Mouse (Mus musculus) common myeloid progenitor, adult 5-6 weeks (primary cell): ENCODE results near the gene Fkbp5. TPM values are rescaled to one million over a fixed set of nuclear protein-coding genes. Genes with fewer than 3 reads are reported as not detected.

ENCODE experiments used
- ATAC-seq: replicated peaks from 2 replicates; pipeline ENCODE4 v1.8.0; 2016; ENCODE audit warnings: low read depth, mild to moderate bottlenecking, moderate TSS enrichment, inconsistent platforms; ENCODE audit not compliant: poor library complexity, severe bottlenecking
- total RNA-seq: library from RNA; stranded (forward); fragments of 200-1000, 187-1606 nt; gene quantifications from 2 replicates; pipeline ENCODE4 v1.2.3, GENCODE M21; 2017

Gene Fkbp5
- total RNA-seq, 1 experiment from 2014 or later: 49.6 TPM

- ATAC-seq: no peak
Measured at GRCm38 (mm10) chr17:28352018-28352417, 165.3 kb downstream of the Fkbp5 start.

- no peak for ATAC-seq
Measured at GRCm38 (mm10) chr17:28351353-28351890, 165.9 kb downstream of the Fkbp5 start.

- peak; percentile 55 for ATAC-seq
Measured at GRCm38 (mm10) chr17:28350466-28351352, 166.6 kb downstream of the Fkbp5 start, which contains the start of gene Tead3. Gene Tead3, minus strand, starts transcription at chr17:28350817.

- no peak for ATAC-seq
Measured at GRCm38 (mm10) chr17:28349901-28350465, 167.3 kb downstream of the Fkbp5 start.

DNA sequence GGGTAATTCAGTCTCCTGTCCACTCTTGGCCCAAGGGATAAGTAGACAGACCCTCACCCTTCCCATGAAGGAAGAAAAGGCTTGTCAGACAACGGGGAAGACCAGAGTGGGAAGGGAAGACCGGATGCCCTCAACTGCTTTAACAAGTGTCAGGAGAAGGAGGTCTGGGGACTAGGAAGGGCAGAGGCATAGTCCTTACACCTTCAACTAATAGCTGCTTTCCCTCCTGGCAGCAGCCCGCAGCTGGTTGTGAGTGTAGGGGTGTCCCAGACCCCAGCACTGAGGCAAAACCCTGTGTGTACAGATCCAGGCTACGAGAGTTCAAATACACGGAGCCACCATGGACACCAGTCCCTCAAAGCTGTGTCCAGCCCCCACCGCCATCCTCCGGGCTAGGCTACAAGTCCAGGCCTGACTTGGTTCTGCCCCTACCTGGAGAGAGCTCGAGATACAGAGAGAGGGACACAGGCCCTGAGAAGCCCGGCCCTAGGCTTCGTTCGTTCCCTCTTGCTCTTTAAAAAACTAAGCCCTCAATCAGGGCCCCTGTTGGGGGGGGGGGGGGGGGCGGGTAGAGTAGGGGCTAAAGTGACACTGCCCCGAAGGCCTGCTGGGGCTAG lies 168.0 kb downstream of the Fkbp5 start:
- no peak for ATAC-seq

Other genes starting within 250 kb of the Fkbp5 start
- 15.9 and 36.0 TPM in 2 replicates for gene Fance, start 204.0 kb downstream of the Fkbp5 start, total RNA-seq
- gene Rpl10a, start 189.1 kb downstream of the Fkbp5 start, total RNA-seq: 1,140 and 1,191 TPM in 2 replicates
- gene Tead3, start 166.7 kb downstream of the Fkbp5 start, total RNA-seq: not detected in 2 replicates
- gene Tulp1, start 152.3 kb downstream of the Fkbp5 start, total RNA-seq: not detected in 2 replicates
- gene Armc12, start 13.3 kb upstream of the Fkbp5 start, total RNA-seq: not detected in 2 replicates
- not detected in 2 replicates for gene Clpsl2, start 31.9 kb upstream of the Fkbp5 start, total RNA-seq
- gene Clps, start 43.2 kb upstream of the Fkbp5 start, total RNA-seq: not detected in 2 replicates
- not detected in 2 replicates for gene Lhfpl5, start 58.1 kb upstream of the Fkbp5 start, total RNA-seq
- gene Srpk1, start 105.2 kb upstream of the Fkbp5 start, total RNA-seq: 126 and 167 TPM in 2 replicates
- 1.1 TPM in 1 of 2 replicates, not detected in the other for gene Slc26a8, start 172.7 kb upstream of the Fkbp5 start, total RNA-seq
- gene Mapk14, start 173.8 kb upstream of the Fkbp5 start, total RNA-seq: 81.4 and 94.2 TPM in 2 replicates
- gene AC170998.1, start 208.6 kb upstream of the Fkbp5 start, total RNA-seq: 3.4 TPM in 1 of 2 replicates, not detected in the other